Mouse (Mus musculus): ENCODE data around the gene Lcmt1. TPM values are rescaled to one million over a fixed set of nuclear protein-coding genes. Genes with fewer than 3 reads are reported as not detected.

Gene Lcmt1
- polyA plus RNA-seq, 1 experiment from 2014 or later, result 63.5 TPM

DNA sequence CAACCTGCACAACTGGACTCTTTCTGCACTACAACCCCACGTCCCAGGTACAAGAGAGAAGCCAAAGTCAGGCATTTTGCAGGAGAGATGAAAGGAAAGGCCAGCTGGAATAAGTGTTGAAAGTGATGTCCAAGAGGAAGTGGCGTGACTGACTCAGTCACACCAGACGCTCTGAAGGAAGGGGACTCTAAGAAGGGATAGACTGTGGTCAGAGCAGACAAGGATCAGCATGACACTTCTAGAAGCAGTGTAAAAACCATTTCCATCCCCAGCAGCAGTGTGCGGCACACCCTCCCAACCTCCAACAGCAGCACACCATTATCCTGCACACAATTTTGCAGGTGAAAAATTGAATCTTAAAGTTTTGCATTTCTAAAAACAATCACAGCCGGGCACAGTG is 15.2 kb upstream of the Lcmt1 start:
- H3K4me3 ChIP-seq (ENCODE audit: low read depth, low read length), result no peak overlapping the region
- no peaks in the 10 kb centered on the region for H3K36me3 ChIP-seq (ENCODE audit: control insufficient read depth, insufficient read depth, low read length)
- H3K27ac ChIP-seq (ENCODE audit: low read depth, low read length), result no peak overlapping the region
- H3K4me2 ChIP-seq (ENCODE audit: low read depth), result no peak overlapping the region
- WGBS, result 84% methylated on average over 5 of the region's 5 CpGs
- no peaks in the 10 kb centered on the region for H3K4me1 ChIP-seq (ENCODE audit: control insufficient read depth, insufficient read depth, low read length)
- no peak for DNase-seq (ENCODE audit: low spot score)
- H3K27me3 ChIP-seq (ENCODE audit: control insufficient read depth, insufficient read depth, low read length), result no peaks in the 10 kb centered on the region
- H3K9ac ChIP-seq (ENCODE audit: low read length), result no peak overlapping the region
- no peaks in the 10 kb centered on the region for H3K9me3 ChIP-seq (ENCODE audit: control insufficient read depth, low read length)
- no peak for ATAC-seq (ENCODE audit: insufficient read depth, low FRiP score, low TSS enrichment)

DNA sequence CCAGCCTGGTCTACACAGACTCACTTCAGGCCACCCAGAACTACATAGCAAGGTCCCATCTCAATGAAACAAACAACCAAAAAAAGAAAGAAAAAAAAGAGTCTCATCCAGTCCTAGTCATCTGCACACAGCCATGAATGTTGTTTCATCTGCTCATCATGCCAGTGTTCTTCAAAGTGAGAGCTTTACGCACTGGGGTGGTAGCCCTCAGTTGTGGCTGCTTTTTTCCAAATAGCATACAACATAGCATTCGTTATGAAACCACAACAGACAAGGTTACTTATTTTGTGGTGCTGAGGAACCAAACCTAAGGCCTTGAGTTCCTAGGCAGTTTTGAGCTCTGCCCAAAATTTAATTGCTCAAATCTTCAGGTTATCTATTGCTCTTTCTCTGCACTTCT is 14.7 kb upstream of the Lcmt1 start:
- Histone ChIP-seq H3K27ac (ENCODE audit: low read depth, low read length) (no peak overlapping the region), H3K4me1 (ENCODE audit: control insufficient read depth, insufficient read depth, low read length) (no peaks in the 10 kb centered on the region), H3K4me3 (ENCODE audit: low read depth, low read length) (no peak overlapping the region), H3K4me2 (ENCODE audit: low read depth) (no peak overlapping the region), H3K36me3 (ENCODE audit: control insufficient read depth, insufficient read depth, low read length) (no peaks in the 10 kb centered on the region), H3K9ac (ENCODE audit: low read length) (no peak overlapping the region), H3K9me3 (ENCODE audit: control insufficient read depth, low read length) (no peaks in the 10 kb centered on the region), H3K27me3 (ENCODE audit: control insufficient read depth, insufficient read depth, low read length) (no peaks in the 10 kb centered on the region)
- ATAC-seq (ENCODE audit: insufficient read depth, low FRiP score, low TSS enrichment) (no peak), DNase-seq (ENCODE audit: low spot score) (no peak)
- WGBS, result 95% methylated on average over 2 of the region's 2 CpGs

DNA sequence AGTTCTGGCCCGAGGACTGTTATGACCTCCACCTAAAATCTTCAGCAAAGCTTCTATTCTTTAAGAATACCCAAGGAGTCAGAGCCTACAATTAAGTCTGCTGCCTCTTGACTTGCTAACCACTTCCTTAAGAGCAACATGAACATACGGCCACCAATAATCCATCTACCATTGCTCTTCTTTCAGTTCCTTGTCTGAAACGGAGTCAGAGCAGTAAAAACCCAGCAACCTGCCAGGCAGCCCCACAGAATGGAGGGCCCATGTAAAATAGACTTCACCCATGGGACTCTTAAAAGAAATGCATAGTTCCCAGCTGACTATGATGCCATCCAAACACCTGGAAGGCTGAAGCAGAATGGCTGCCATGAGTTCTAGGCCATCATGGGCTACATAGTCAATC is 13.4 kb upstream of the Lcmt1 start:
- Histone ChIP-seq H3K27ac (ENCODE audit: low read depth, low read length) (no peak overlapping the region), H3K9me3 (ENCODE audit: control insufficient read depth, low read length) (no peaks in the 10 kb centered on the region), H3K9ac (ENCODE audit: low read length) (no peak overlapping the region), H3K4me3 (ENCODE audit: low read depth, low read length) (no peak overlapping the region), H3K27me3 (ENCODE audit: control insufficient read depth, insufficient read depth, low read length) (no peaks in the 10 kb centered on the region), H3K36me3 (ENCODE audit: control insufficient read depth, insufficient read depth, low read length) (no peaks in the 10 kb centered on the region), H3K4me2 (ENCODE audit: low read depth) (no peak overlapping the region), H3K4me1 (ENCODE audit: control insufficient read depth, insufficient read depth, low read length) (no peaks in the 10 kb centered on the region)
- ATAC-seq (ENCODE audit: insufficient read depth, low FRiP score, low TSS enrichment), result no peak
- 87% methylated on average over 3 of the region's 3 CpGs for WGBS
- DNase-seq (ENCODE audit: low spot score), result no peak

GRCm38 (mm10) chr7:123359101-123359500 is 10.5 kb upstream of the Lcmt1 start:
- DNase-seq (ENCODE audit: low spot score) (peak; percentile 22), ATAC-seq (ENCODE audit: insufficient read depth, low FRiP score, low TSS enrichment) (no peak)
- H3K9me3 ChIP-seq (ENCODE audit: control insufficient read depth, low read length), result no peaks in the 10 kb centered on the region
- no peaks in the 10 kb centered on the region for H3K36me3 ChIP-seq (ENCODE audit: control insufficient read depth, insufficient read depth, low read length)
- no peaks in the 10 kb centered on the region for H3K4me1 ChIP-seq (ENCODE audit: control insufficient read depth, insufficient read depth, low read length)
- H3K4me3 ChIP-seq (ENCODE audit: low read depth, low read length), result no peak overlapping the region
- WGBS, result 65% methylated on average over 7 of the region's 7 CpGs
- no peak overlapping the region for H3K27ac ChIP-seq (ENCODE audit: low read depth, low read length)
- H3K27me3 ChIP-seq (ENCODE audit: control insufficient read depth, insufficient read depth, low read length), result no peaks in the 10 kb centered on the region
- no peak overlapping the region for H3K9ac ChIP-seq (ENCODE audit: low read length)
- no peak overlapping the region for H3K4me2 ChIP-seq (ENCODE audit: low read depth)

DNA sequence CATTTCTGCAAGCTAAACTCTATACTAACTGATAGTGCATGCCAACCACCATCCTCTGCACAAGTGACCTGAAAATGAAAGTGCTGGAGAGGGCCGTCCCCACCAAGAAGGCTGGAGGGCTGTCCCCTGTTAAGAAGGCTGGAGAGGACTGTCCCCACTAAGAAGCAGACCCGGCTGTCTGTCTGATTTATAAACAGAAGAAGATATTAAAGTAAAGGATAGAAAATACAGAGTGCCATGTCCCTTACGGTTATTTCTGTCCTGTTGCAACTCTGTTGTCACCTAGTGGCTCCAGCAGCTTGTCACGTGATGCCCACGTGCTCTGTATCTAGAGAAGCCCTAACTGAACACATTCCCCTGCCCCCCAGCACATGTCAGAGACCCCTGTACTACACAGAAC is 9.4 kb upstream of the Lcmt1 start:
- Histone ChIP-seq H3K4me3 (ENCODE audit: low read depth, low read length) (no peak overlapping the region), H3K4me2 (ENCODE audit: low read depth) (no peak overlapping the region), H3K36me3 (ENCODE audit: control insufficient read depth, insufficient read depth, low read length) (no peaks in the 10 kb centered on the region), H3K27me3 (ENCODE audit: control insufficient read depth, insufficient read depth, low read length) (no peaks in the 10 kb centered on the region), H3K9me3 (ENCODE audit: control insufficient read depth, low read length) (no peaks in the 10 kb centered on the region), H3K4me1 (ENCODE audit: control insufficient read depth, insufficient read depth, low read length) (no peaks in the 10 kb centered on the region), H3K27ac (ENCODE audit: low read depth, low read length) (no peak overlapping the region), H3K9ac (ENCODE audit: low read length) (no peak overlapping the region)
- ATAC-seq (ENCODE audit: insufficient read depth, low FRiP score, low TSS enrichment), result no peak
- no peak for DNase-seq (ENCODE audit: low spot score)
- WGBS, result 81% methylated on average over 5 of the region's 5 CpGs

DNA sequence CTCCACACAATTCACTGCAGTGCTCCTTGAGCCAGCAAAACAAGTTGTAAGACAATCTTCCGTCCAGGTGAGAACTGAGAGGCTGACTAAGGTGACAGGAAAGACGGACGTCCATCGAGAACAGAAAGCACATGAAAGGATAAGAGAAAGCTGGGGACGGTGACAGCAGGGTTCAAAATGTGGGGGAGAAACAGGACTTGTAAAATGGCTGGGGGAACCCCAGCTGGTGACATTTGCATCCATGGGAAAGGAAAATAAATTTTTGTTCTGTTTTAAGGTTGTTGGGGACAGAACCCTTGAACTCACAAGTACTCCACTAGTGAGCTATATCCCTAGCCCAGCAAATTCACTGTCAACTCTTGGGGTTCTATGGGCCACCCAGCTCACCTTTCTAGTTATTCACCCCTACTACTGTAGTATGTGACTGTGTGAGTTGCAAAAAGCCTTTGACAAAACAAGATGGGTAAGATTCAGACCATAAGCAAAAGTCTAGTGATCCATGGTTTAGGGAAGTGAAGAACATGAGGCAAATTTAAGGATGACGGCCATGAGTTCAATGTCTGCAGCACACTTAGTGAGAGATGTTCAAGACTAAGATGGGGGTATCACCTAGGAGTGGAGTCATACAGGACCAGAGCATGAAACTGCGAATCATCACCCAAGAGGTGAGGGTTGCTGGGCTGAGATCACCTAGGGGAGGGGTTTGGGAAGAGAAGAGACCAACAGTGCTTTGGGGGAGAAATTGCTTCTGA is 8.2 kb upstream of the Lcmt1 start:
- Histone ChIP-seq H3K4me1 (ENCODE audit: control insufficient read depth, insufficient read depth, low read length) (no peaks in the 10 kb centered on the region), H3K27me3 (ENCODE audit: control insufficient read depth, insufficient read depth, low read length) (no peaks in the 10 kb centered on the region), H3K27ac (ENCODE audit: low read depth, low read length) (no peak overlapping the region), H3K9me3 (ENCODE audit: control insufficient read depth, low read length) (no peaks in the 10 kb centered on the region), H3K4me2 (ENCODE audit: low read depth) (no peak overlapping the region), H3K36me3 (ENCODE audit: control insufficient read depth, insufficient read depth, low read length) (no peaks in the 10 kb centered on the region), H3K4me3 (ENCODE audit: low read depth, low read length) (no peak overlapping the region), H3K9ac (ENCODE audit: low read length) (no peak overlapping the region)
- 85% methylated on average over 7 of the region's 7 CpGs for WGBS
- ATAC-seq (ENCODE audit: insufficient read depth, low FRiP score, low TSS enrichment), result no peak
- no peak for DNase-seq (ENCODE audit: low spot score)

DNA sequence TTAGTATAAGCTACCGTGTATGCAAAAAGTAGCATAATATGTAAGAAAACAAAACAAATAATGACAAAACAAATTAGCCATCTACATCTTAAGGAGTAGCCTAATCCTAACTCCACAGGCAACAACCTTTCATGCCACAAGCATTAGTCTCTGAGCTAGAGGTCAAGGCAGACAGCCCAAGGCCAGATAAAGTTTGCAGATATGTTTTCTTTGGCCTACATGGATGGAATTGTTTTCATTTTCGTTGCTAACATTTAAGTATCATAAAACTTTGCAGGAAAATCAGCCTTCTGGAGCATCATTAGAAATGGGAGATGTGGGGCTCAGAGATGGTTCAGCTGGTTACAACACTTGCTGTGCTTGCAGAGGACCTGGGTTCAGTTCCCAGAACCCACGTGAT is 6.8 kb upstream of the Lcmt1 start:
- Histone ChIP-seq H3K4me3 (ENCODE audit: low read depth, low read length) (no peak overlapping the region), H3K27ac (ENCODE audit: low read depth, low read length) (no peak overlapping the region), H3K4me1 (ENCODE audit: control insufficient read depth, insufficient read depth, low read length) (peaks cover 5% of the 10 kb centered on the region), H3K36me3 (ENCODE audit: control insufficient read depth, insufficient read depth, low read length) (no peaks in the 10 kb centered on the region), H3K4me2 (ENCODE audit: low read depth) (no peak overlapping the region), H3K9me3 (ENCODE audit: control insufficient read depth, low read length) (no peaks in the 10 kb centered on the region), H3K9ac (ENCODE audit: low read length) (no peak overlapping the region), H3K27me3 (ENCODE audit: control insufficient read depth, insufficient read depth, low read length) (no peaks in the 10 kb centered on the region)
- ATAC-seq (ENCODE audit: insufficient read depth, low FRiP score, low TSS enrichment) (no peak), DNase-seq (ENCODE audit: low spot score) (no peak)
- WGBS, result 95% methylated on average over 3 of the region's 3 CpGs

DNA sequence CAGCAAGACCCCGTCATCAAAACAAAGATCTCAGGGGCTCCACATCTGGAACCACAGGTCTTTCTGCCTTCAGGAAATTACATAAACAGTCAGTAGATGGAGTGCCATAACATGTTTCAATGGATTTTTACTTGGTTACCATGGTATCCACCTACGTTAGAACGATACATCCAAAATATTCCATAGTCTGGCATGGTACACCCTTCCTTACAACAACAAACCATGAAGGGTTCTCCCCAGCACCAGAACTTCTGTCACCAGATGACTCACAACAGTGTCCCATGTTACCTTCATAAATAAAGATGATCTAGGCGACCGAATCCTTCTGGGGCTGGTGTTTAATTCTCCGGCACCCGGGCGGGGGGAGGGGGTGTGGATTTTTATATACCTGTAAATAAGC is 5.6 kb upstream of the Lcmt1 start:
- DNase-seq (ENCODE audit: low spot score) (no peak), ATAC-seq (ENCODE audit: insufficient read depth, low FRiP score, low TSS enrichment) (no peak)
- peaks cover 12% of the 10 kb centered on the region for H3K4me1 ChIP-seq (ENCODE audit: control insufficient read depth, insufficient read depth, low read length)
- H3K9ac ChIP-seq (ENCODE audit: low read length), result no peak overlapping the region
- H3K36me3 ChIP-seq (ENCODE audit: control insufficient read depth, insufficient read depth, low read length), result no peaks in the 10 kb centered on the region
- H3K9me3 ChIP-seq (ENCODE audit: control insufficient read depth, low read length), result no peaks in the 10 kb centered on the region
- H3K4me3 ChIP-seq (ENCODE audit: low read depth, low read length), result no peak overlapping the region
- no peaks in the 10 kb centered on the region for H3K27me3 ChIP-seq (ENCODE audit: control insufficient read depth, insufficient read depth, low read length)
- no peak overlapping the region for H3K4me2 ChIP-seq (ENCODE audit: low read depth)
- WGBS, result 97% methylated on average over 8 of the region's 8 CpGs
- no peak overlapping the region for H3K27ac ChIP-seq (ENCODE audit: low read depth, low read length)

DNA sequence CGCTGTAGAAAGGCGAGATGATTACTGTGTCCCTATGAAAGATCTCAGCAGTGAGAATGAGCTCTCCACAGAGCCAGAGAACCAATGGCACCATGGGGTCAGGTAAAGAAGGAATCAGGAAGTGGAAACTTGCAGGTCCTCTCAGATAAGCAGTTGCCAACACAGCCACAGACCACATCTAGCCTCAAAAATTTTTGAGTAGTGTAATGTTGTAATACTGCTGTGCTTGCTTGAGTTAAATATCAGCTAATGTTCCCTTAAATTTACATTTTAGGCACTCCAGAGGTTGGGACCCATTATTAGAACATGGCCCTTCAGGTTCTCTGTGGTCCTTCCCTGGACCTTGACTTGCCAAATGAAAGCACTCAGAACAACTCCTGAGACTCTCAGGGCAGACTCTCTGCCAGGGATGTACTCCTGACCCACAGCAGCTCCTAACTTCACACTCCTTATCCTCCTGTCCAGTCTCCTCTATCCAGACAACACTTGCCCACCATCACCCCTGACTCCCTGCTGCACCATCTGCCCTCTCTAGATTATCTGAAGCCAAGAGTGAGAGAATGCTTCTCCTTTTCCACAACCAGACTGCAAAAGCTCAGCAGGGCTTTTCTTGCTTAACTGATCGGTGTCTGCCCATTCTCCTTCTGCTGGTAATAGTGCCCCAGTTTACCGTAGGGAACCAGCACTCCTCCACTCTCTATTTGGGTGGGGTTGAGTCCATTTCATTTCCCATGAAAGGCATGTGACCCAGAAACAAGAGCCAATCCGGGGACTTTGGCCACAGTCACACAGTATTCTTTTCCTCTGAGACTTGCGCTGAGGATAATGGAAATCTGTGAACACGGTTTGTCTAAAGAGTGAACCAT is 3.5 kb upstream of the Lcmt1 start:
- H3K4me1 ChIP-seq (ENCODE audit: control insufficient read depth, insufficient read depth, low read length), result peaks cover 14% of the 10 kb centered on the region
- H3K27me3 ChIP-seq (ENCODE audit: control insufficient read depth, insufficient read depth, low read length), result no peaks in the 10 kb centered on the region
- H3K4me3 ChIP-seq (ENCODE audit: low read depth, low read length), result no peak overlapping the region
- H3K9ac ChIP-seq (ENCODE audit: low read length), result no peak overlapping the region
- DNase-seq (ENCODE audit: low spot score) (no peak), ATAC-seq (ENCODE audit: insufficient read depth, low FRiP score, low TSS enrichment) (no peak)
- H3K27ac ChIP-seq (ENCODE audit: low read depth, low read length), result no peak overlapping the region
- no peaks in the 10 kb centered on the region for H3K9me3 ChIP-seq (ENCODE audit: control insufficient read depth, low read length)
- 87% methylated on average over 7 of the region's 7 CpGs for WGBS
- H3K4me2 ChIP-seq (ENCODE audit: low read depth), result no peak overlapping the region
- H3K36me3 ChIP-seq (ENCODE audit: control insufficient read depth, insufficient read depth, low read length), result no peaks in the 10 kb centered on the region

Measured in neural tube, embryonic 11.5 days (tissue).